Mouse (Mus musculus): ENCODE measurements around the gene Gart.
A peak's percentile ranks its signal among the peaks of the same experiment; 100 is the strongest.

- TF ChIP-seq CTCF (IDR thresholded peaks at IDR 0.05; ENCODE audit: extremely low read depth, insufficient read depth, low read length) (no peak), POLR2A (IDR thresholded peaks at IDR 0.05; ENCODE audit: extremely low read depth, insufficient read depth, low read length) (peak; percentile 97)
Measured at GRCm38 (mm10) chr16:91646681-91647419, at the start of gene Gart.
